Mouse (Mus musculus) bone marrow, adult 2 months (tissue): Measurements from ENCODE around the gene Dapk2.

Experiments
- CTCF ChIP-seq: fragments of 200-500 bp; IDR thresholded peaks from 2 replicates; pipeline ENCODE4 v1.5.1; 2011; ENCODE audit warnings: low read length, control low read depth; ENCODE audit not compliant: control insufficient read depth, insufficient read depth
- POLR2A ChIP-seq: fragments of 200-500 bp; IDR thresholded peaks from 2 replicates; pipeline ENCODE4 v1.6.1; 2011; ENCODE audit warnings: low read depth, mild to moderate bottlenecking, control low read depth, low read length, borderline replicate concordance; ENCODE audit not compliant: control insufficient read depth

DNA sequence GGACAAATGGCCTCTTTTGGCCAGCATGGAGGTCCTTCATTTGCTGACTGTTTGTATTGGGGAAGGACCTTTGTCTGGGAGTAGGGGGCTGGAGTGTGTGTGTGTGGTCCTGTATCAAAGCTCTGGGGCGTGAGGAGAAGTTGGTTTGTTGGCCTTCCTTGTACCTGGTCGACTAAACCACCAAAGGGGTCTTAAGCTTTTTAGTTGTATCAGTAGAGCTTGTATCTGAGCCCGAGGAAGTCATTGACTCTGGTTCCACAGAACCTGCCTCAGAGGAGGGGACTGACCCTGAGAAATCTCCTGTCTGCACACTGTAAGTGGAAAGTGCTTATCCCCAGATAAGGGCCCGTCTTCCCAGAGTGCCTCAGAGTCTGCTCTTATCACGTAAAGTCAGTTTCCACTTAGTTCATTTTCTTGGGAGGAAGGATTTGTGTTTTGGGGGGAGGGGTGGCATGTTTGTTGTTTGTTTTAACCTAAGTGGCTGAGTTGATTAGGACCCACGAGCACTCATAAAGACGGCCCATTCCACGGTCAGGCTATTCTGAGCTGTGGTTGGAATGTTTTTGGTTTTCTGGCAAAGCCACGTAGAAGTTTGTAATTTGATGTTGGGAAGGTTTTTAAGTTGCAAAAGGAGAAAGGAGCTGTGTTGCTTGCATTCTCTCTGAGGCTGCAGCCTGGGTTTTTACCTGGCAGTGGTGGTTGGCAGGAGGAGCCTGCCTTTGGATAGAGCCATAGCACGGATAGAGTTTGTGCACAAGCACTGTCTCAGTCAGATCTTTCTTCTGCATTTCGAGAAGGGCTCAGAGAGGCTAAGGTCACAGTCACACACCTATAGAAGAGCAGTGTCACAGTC, 24.0 kb downstream of the Dapk2 start:
- TF ChIP-seq POLR2A = no peak
- no peak for TF ChIP-seq CTCF
